Mouse (Mus musculus) embryonic facial prominence, embryonic 12.5 days (tissue): ENCODE results near the gene Ctf2. TPM values are rescaled to one million over a fixed set of nuclear protein-coding genes. Genes with fewer than 3 reads are reported as not detected.

Experiments
- ATAC-seq: fragments of 200-750 bp; cut with Nextera tagmentation; 2 replicates; pipeline ENCODE4 v1.8.0; 2017; ENCODE audit not compliant: insufficient number of reproducible peaks, insufficient read depth, low FRiP score, low TSS enrichment
- H3K27ac ChIP-seq: fragments of 300-500 bp; sonication (generic); 2 replicates; pipeline ENCODE4 v1.5.1; 2016; ENCODE audit warnings: mild to moderate bottlenecking
- H3K27me3 ChIP-seq: fragments of 300-500 bp; sonication (generic); 2 replicates; pipeline ENCODE4 v1.6.1; 2016; ENCODE audit warnings: mild to moderate bottlenecking, moderate library complexity
- H3K36me3 ChIP-seq: fragments of 300-500 bp; sonication (generic); 2 replicates; pipeline ENCODE4 v1.6.1; 2016; ENCODE audit warnings: mild to moderate bottlenecking
- H3K4me1 ChIP-seq: fragments of 300-500 bp; sonication (generic); 2 replicates; pipeline ENCODE4 v1.6.1; 2016
- H3K4me2 ChIP-seq: fragments of 300-500 bp; sonication (generic); replicated peaks from 2 replicates; pipeline ENCODE4 v1.6.1; 2016; ENCODE audit warnings: mild to moderate bottlenecking, moderate library complexity
- H3K4me3 ChIP-seq: fragments of 300-500 bp; sonication (generic); 2 replicates; pipeline ENCODE4 v1.5.1; 2016; ENCODE audit warnings: mild to moderate bottlenecking
- H3K9ac ChIP-seq: fragments of 300-500 bp; sonication (generic); 2 replicates; pipeline ENCODE4 v1.6.1; 2016; ENCODE audit warnings: mild to moderate bottlenecking, moderate library complexity
- H3K9me3 ChIP-seq: fragments of 300-500 bp; sonication (generic); 2 replicates; pipeline ENCODE4 v1.6.1; 2016; ENCODE audit warnings: mild to moderate bottlenecking, moderate library complexity
- WGBS: fragments of 180-500 bp; shearing (Covaris S2); methylation state at CpG from one replicate; pipeline ENCODE4 v1.1.7; 2016; 5-methylcytosine and 5-hydroxymethylcytosine counted together
- polyA plus RNA-seq: library from polyadenylated mRNA; unstranded; fragments of >200 nt; fragmentation: Nextera tagmentation; extraction: Ambion mirVana; gene quantifications from 2 replicates; pipeline ENCODE4 v1.2.1, GENCODE M21; 2016

The Ctf2 gene
- polyA plus RNA-seq, 1 experiment from 2014 or later: 0.68 TPM

DNA sequence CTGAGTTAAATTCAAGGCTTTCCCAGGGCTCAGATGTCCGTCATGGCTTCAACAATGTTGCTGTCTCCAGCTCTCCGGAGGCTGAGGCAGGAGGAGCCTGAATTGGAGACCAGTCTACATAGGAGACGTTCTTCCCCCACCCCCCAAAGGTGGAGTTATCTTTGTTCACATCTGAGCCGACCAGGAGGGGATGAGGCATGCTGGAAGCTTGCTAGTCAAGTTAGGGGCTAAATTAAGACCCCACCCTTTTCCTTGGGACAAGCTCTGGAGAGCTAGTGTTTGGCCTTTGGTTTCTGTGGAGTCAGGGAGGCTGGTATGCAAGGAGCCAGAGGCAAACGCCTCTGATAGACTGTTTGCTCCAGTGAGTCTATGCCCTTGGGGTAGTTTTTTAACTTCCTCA, 21.2 kb upstream of the Ctf2 start:
- 70% methylated on average over 5 of the region's 5 CpGs for WGBS
- Histone ChIP-seq H3K9me3 (no peaks in the 10 kb centered on the region), H3K27me3 (no peaks in the 10 kb centered on the region), H3K27ac (no peak overlapping the region), H3K4me3 (no peak overlapping the region), H3K4me2 (no peak overlapping the region), H3K36me3 (peaks cover 99% of the 10 kb centered on the region), H3K4me1 (peaks cover 12% of the 10 kb centered on the region), H3K9ac (no peak overlapping the region)
- no peak for ATAC-seq

- Histone ChIP-seq H3K4me3 (no peak overlapping the region), H3K9ac (0 out of 2 replicates have a peak overlapping the region, but pooled peaks have one; percentile 15)
- WGBS: 92% methylated on average over 27 of the region's 27 CpGs
Observed at GRCm38 (mm10) chr7:127752069-127752468, 20.1 kb upstream of the Ctf2 start.

DNA sequence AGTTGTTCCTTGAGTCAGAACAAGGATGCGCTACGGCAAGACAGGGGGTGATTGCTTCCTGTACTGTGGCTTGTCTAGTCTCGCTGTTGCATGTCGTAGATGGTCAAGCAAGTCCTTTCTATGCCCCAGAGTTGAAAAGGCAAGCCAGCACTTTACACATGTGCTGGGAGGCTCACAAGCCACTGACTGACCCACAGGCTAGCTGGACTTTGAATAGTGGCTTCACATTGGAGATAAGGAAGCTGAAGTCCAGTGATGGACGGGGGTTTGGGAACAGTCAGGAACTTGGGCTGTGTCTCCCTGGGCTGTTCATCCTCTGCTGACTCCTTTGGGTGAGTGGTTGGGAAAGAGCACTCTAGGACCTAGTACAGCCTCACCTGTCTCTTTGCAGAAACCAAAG, 19.7 kb upstream of the Ctf2 start:
- no peak for ATAC-seq
- no peaks in the 10 kb centered on the region for H3K27me3 ChIP-seq
- no peaks in the 10 kb centered on the region for H3K9me3 ChIP-seq
- H3K36me3 ChIP-seq: peaks cover 86% of the 10 kb centered on the region
- WGBS: 92% methylated on average over 5 of the region's 5 CpGs
- H3K4me1 ChIP-seq: peaks cover 23% of the 10 kb centered on the region
- H3K9ac ChIP-seq: no peak overlapping the region
- no peak overlapping the region for H3K4me3 ChIP-seq
- H3K4me2 ChIP-seq: no peak overlapping the region
- H3K27ac ChIP-seq: no peak overlapping the region

More at GRCm38 (mm10) chr7:127752069-127752468, 20.1 kb upstream of the Ctf2 start:
- Histone ChIP-seq H3K27me3 (no peaks in the 10 kb centered on the region), H3K4me1 (peaks cover 23% of the 10 kb centered on the region), H3K36me3 (peaks cover 90% of the 10 kb centered on the region), H3K4me2 (no peak overlapping the region), H3K9me3 (no peaks in the 10 kb centered on the region), H3K27ac (no peak overlapping the region)
- no peak for ATAC-seq

GRCm38 (mm10) chr7:127750131-127751127, 18.5 kb upstream of the Ctf2 start:
- no peak for ATAC-seq
- Histone ChIP-seq H3K4me1 (peaks cover 19% of the 10 kb centered on the region), H3K4me3 (no peak overlapping the region), H3K27me3 (no peaks in the 10 kb centered on the region), H3K4me2 (no peak overlapping the region), H3K9me3 (no peaks in the 10 kb centered on the region), H3K9ac (no peak overlapping the region), H3K36me3 (peaks cover 74% of the 10 kb centered on the region), H3K27ac (no peak overlapping the region)
- WGBS: 87% methylated on average over 19 of the region's 19 CpGs

- H3K4me1 ChIP-seq: peaks cover 22% of the 10 kb centered on the region
- no peaks in the 10 kb centered on the region for H3K9me3 ChIP-seq
- H3K4me3 ChIP-seq: peak overlapping the region; percentile 86
- H3K36me3 ChIP-seq: peaks cover 52% of the 10 kb centered on the region
- WGBS: 93% methylated on average over 28 of the region's 28 CpGs
- H3K27ac ChIP-seq: peak overlapping the region; percentile 93; the same call in 1 of the 2 replicates
- no peak for ATAC-seq
- peak overlapping the region; percentile 91; the same call in 1 of the 2 replicates for H3K9ac ChIP-seq
- H3K27me3 ChIP-seq: no peaks in the 10 kb centered on the region
- peak overlapping the region; percentile 83 for H3K4me2 ChIP-seq
Observed at GRCm38 (mm10) chr7:127748235-127748560, 16.2 kb upstream of the Ctf2 start.

DNA sequence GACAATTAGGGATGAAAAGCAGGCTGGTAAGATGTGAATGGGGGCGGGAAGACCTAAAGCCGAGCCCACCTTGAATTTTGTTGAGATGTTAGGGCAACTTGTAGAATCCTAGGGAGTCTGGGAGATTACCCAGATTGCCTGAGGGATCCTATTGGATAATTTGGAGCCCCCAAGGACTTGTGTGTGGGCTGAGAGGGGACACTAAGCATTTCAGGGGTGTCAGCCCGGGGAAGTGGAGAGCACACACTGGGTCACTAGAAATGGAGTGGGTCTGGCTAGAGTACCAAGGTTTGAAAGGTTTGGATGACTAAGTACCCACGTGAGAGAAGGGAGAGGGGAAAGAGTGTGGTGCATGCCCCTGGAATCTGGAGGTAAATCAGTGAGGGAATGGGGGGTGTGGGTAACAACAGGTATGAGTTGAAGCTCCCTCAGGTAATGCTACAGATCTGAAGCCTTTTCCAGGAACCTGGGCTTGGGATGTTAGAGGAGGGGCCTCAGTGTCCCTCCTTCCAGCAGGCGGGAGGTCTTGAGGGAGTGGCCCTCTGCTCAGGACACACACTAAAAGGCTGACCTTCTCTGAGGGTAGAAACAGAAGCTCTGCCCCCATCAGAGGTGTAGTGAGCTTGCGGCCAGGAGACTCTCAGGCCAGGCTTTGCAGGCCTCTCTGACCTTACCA, 15.7 kb upstream of the Ctf2 start:
- Histone ChIP-seq H3K27me3 (no peaks in the 10 kb centered on the region), H3K36me3 (peaks cover 47% of the 10 kb centered on the region)
- 33% methylated on average over 6 of the region's 6 CpGs for WGBS

GRCm38 (mm10) chr7:127746494-127747491, 14.8 kb upstream of the Ctf2 start:
- no peaks in the 10 kb centered on the region for H3K9me3 ChIP-seq
- H3K9ac ChIP-seq: peak overlapping the region; percentile 91
- peak overlapping the region; percentile 83 for H3K4me2 ChIP-seq
- no peak for ATAC-seq
- H3K4me1 ChIP-seq: peaks cover 20% of the 10 kb centered on the region
- peak overlapping the region; percentile 86 for H3K4me3 ChIP-seq
- peak overlapping the region; percentile 93 for H3K27ac ChIP-seq
- peaks cover 38% of the 10 kb centered on the region for H3K36me3 ChIP-seq
- WGBS: under 1% methylated on average over 36 of the region's 62 CpGs
- no peaks in the 10 kb centered on the region for H3K27me3 ChIP-seq

More for the DNA sequence above, 15.7 kb upstream of the Ctf2 start:
- Histone ChIP-seq H3K9ac (peak overlapping the region; percentile 91), H3K27ac (peak overlapping the region; percentile 93), H3K4me2 (peak overlapping the region; percentile 83), H3K4me1 (peaks cover 20% of the 10 kb centered on the region), H3K4me3 (peak overlapping the region; percentile 86), H3K9me3 (no peaks in the 10 kb centered on the region)
- no peak for ATAC-seq

GRCm38 (mm10) chr7:127745652-127746493, 13.9 kb upstream of the Ctf2 start:
- H3K27ac ChIP-seq: peak overlapping the region; percentile 93
- peak; percentile 79 for ATAC-seq
- peak overlapping the region; percentile 91 for H3K9ac ChIP-seq
- no peaks in the 10 kb centered on the region for H3K27me3 ChIP-seq
- peak overlapping the region; percentile 83 for H3K4me2 ChIP-seq
- peaks cover 20% of the 10 kb centered on the region for H3K4me1 ChIP-seq
- peaks cover 29% of the 10 kb centered on the region for H3K36me3 ChIP-seq
- H3K9me3 ChIP-seq: no peaks in the 10 kb centered on the region
- peak overlapping the region; percentile 86 for H3K4me3 ChIP-seq
- WGBS: under 1% methylated on average over 39 of the region's 39 CpGs

DNA sequence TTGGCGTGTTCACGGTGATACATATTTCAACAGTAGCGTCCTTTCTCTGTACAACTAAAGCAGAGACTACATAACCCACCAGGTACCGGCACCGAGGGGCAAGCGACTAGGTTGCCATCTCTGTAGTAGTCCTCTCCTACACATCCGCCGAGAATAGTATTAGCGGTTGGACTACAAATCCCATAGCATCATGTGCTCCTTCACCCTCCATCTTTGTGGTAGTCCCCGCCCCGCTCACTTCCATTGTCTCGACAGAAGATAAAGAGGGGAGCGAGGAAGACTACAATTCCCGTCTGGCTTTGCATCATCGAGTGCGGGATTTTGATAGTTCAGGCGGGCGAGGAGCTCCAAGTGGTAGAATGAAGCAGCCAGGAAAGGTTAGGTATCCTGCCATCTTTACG, 13.3 kb upstream of the Ctf2 start:
- WGBS: under 1% methylated on average over 19 of the region's 19 CpGs
- H3K9ac ChIP-seq: peak overlapping the region; percentile 91
- peak overlapping the region; percentile 86 for H3K4me3 ChIP-seq
- no peaks in the 10 kb centered on the region for H3K9me3 ChIP-seq
- peaks cover 20% of the 10 kb centered on the region for H3K4me1 ChIP-seq
- peaks cover 23% of the 10 kb centered on the region for H3K36me3 ChIP-seq
- H3K4me2 ChIP-seq: peak overlapping the region; percentile 83
- peak; percentile 87 for ATAC-seq
- no peaks in the 10 kb centered on the region for H3K27me3 ChIP-seq
- H3K27ac ChIP-seq: peak overlapping the region; percentile 93

DNA sequence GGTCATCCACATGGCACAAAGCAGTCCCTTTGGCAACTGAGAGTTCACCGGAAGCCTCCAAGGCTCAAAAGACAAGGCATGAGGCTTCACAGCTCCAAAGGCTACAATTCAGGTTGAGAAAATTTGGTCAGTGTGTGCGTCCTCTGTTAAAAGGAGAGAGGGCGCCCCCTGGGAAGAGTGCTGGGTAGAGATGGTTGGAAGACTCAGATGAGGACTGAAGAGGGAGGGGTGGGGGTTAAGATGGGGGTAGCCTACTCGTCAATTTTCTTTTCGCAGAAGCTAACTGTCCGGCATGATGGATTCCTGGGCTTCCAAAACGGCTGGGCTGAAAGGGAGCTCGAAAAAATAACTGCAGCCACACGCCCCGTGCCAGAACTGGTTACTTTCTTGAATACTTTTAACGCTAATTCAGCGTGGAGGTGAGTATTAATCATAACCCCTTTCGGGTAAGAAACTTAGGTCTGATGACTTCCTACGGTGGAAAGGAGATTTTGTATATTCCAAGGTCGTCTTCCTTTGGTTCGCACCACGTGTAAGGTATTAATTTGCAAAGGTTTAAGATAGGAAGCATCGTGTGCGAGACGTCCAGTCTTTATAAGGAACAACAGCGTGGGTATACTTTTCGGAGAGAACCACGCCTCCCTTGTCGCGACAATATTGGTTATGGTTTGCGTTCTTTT, 12.5 kb upstream of the Ctf2 start, which contains the start of gene Fbxl19:
Gene Fbxl19 (plus strand): TSS at position 178 of the 680 bp plus-strand sequence.
- Histone ChIP-seq H3K27ac (peak within 1 kb of the TSS; percentile 93), H3K4me1 (peaks cover 20% of the 10 kb centered on the region), H3K9ac (peak within 1 kb of the TSS; percentile 91), H3K36me3 (peaks cover 15% of the 10 kb centered on the region), H3K27me3 (no peaks in the 10 kb centered on the region), H3K4me2 (peak within 1 kb of the TSS; percentile 83), H3K4me3 (peak within 1 kb of the TSS; percentile 86), H3K9me3 (no peaks in the 10 kb centered on the region)
- WGBS: under 1% methylated on average over 26 of the region's 26 CpGs
- ATAC-seq: no peak
